Mouse (Mus musculus) megakaryocyte, embryonic 14.5 days (primary cell): ENCODE data around the gene Rnf6.

ENCODE experiments used
- FLI1 ChIP-seq: IDR thresholded peaks from 2 replicates; pipeline ENCODE4 v1.6.1; 2012; ENCODE audit warnings: low read length, inconsistent platforms, mixed read lengths
- GATA1 ChIP-seq: IDR thresholded peaks from 3 replicates; pipeline ENCODE4 v1.6.1; 2012; ENCODE audit warnings: mixed read lengths, low read length, inconsistent platforms, borderline replicate concordance

GRCm38 (mm10) chr5:146251663-146252429 lies 30.5 kb upstream of the Rnf6 start:
- TF ChIP-seq GATA1 (no peak), FLI1 (no peak)
